Mouse (Mus musculus) spleen, adult 2 months (tissue): ENCODE data around the gene Bbs9. TPM values are rescaled to one million over a fixed set of nuclear protein-coding genes. Genes with fewer than 3 reads are reported as not detected.

Source experiments
- DNase-seq, 2 experiments: peaks; one replicate each; pipeline versions ENCODE4 v3.0.0 to v3.0.0-alpha.2; 2012 to 2021; ENCODE audit warnings: low spot score in 2 of 2, low read depth in 1 of 2
- H3K27ac ChIP-seq: fragments of 200-500 bp; 2 replicates; pipeline ENCODE4 v1.5.1; 2012; ENCODE audit warnings: low read length, inconsistent platforms; ENCODE audit not compliant: insufficient read depth
- H3K27me3 ChIP-seq: fragments of 200-500 bp; 2 replicates; pipeline ENCODE4 v1.6.1; 2012; ENCODE audit warnings: mild to moderate bottlenecking, moderate library complexity, low read length, inconsistent platforms; ENCODE audit not compliant: control insufficient read depth, insufficient read depth
- H3K36me3 ChIP-seq: fragments of 200-500 bp; 2 replicates; pipeline ENCODE4 v1.6.1; 2012; ENCODE audit warnings: mild to moderate bottlenecking, low read length, inconsistent platforms; ENCODE audit not compliant: control insufficient read depth, insufficient read depth
- H3K4me1 ChIP-seq: fragments of 200-500 bp; 2 replicates; pipeline ENCODE4 v1.6.1; 2011; ENCODE audit warnings: inconsistent platforms; ENCODE audit not compliant: control insufficient read depth, insufficient read depth, insufficient read length
- H3K4me3 ChIP-seq: fragments of 200-500 bp; 2 replicates; pipeline ENCODE4 v1.5.1; 2011; ENCODE audit warnings: mild to moderate bottlenecking, inconsistent platforms; ENCODE audit not compliant: insufficient read depth, insufficient read length; ENCODE audit errors: extremely low read depth
- CTCF ChIP-seq: fragments of 200-500 bp; IDR thresholded peaks from 2 replicates; pipeline ENCODE4 v1.5.1; 2011; ENCODE audit warnings: mild to moderate bottlenecking, inconsistent platforms; ENCODE audit not compliant: insufficient read depth, insufficient read length, insufficient replicate concordance; ENCODE audit errors: extremely low read depth
- POLR2A ChIP-seq: fragments of 200-500 bp; IDR thresholded peaks from 2 replicates; pipeline ENCODE4 v1.6.1; 2011; ENCODE audit warnings: low read depth, low read length, inconsistent platforms
- WGBS: fragments of 180-500 bp; shearing (Covaris S2); methylation state at CpG from one replicate; pipeline ENCODE4 v1.1.7; 2018; 5-methylcytosine and 5-hydroxymethylcytosine counted together
- polyA plus RNA-seq: library from polyadenylated mRNA; depleted of rRNA; stranded (reverse); fragments of >200 nt; gene quantifications from 2 replicates; pipeline ENCODE4 v1.2.3, GENCODE M21; 2012

Gene Bbs9
- polyA plus RNA-seq, 1 experiment, result 11.5 TPM

GRCm38 (mm10) chr9:22434101-22434500 lies 41.4 kb upstream of the Bbs9 start:
- DNase-seq, result no peak
- Histone ChIP-seq H3K27ac (no peak overlapping the region), H3K36me3 (no peaks in the 10 kb centered on the region), H3K4me1 (peaks cover 6% of the 10 kb centered on the region; the same call in 1 of the 2 replicates), H3K27me3 (no peaks in the 10 kb centered on the region), H3K4me3 (no peak overlapping the region)
- WGBS, result 93% methylated on average over 2 of the region's 2 CpGs
- TF ChIP-seq POLR2A, result no peak
- TF ChIP-seq CTCF, result no peak

GRCm38 (mm10) chr9:22438826-22439225 lies 36.7 kb upstream of the Bbs9 start:
- DNase-seq, result no peak
- no peak overlapping the region for H3K27ac ChIP-seq
- WGBS, result 77% methylated on average over 1 of the region's 1 CpGs
- no peak overlapping the region for H3K4me3 ChIP-seq
- no peak for TF ChIP-seq POLR2A
- TF ChIP-seq CTCF, result no peak
- no peaks in the 10 kb centered on the region for H3K36me3 ChIP-seq
- no peaks in the 10 kb centered on the region for H3K27me3 ChIP-seq
- H3K4me1 ChIP-seq, result no peaks in the 10 kb centered on the region

- Histone ChIP-seq H3K36me3 (peaks cover 10% of the 10 kb centered on the region), H3K27ac (no peak overlapping the region), H3K4me1 (no peaks in the 10 kb centered on the region), H3K27me3 (no peaks in the 10 kb centered on the region), H3K4me3 (no peak overlapping the region)
- 88% methylated on average over 10 of the region's 10 CpGs for WGBS
- TF ChIP-seq POLR2A (no peak), CTCF (no peak)
- DNase-seq, result no peak
These were observed 32.4 kb upstream of the Bbs9 start for GRCm38 (mm10) chr9:22443157-22443556.

- WGBS, result 79% methylated on average over 1 of the region's 1 CpGs
- Histone ChIP-seq H3K36me3 (peaks cover 19% of the 10 kb centered on the region), H3K27me3 (no peaks in the 10 kb centered on the region), H3K4me1 (no peaks in the 10 kb centered on the region), H3K4me3 (no peak overlapping the region), H3K27ac (no peak overlapping the region)
- no peak for DNase-seq
- TF ChIP-seq POLR2A (no peak), CTCF (no peak)
These were observed 30.4 kb upstream of the Bbs9 start for GRCm38 (mm10) chr9:22445123-22445522.

- H3K36me3 ChIP-seq, result peaks cover 29% of the 10 kb centered on the region
- no peaks in the 10 kb centered on the region for H3K4me1 ChIP-seq
- TF ChIP-seq CTCF (no peak), POLR2A (no peak)
- no peaks in the 10 kb centered on the region for H3K27me3 ChIP-seq
- no peak for DNase-seq
- no peak overlapping the region for H3K27ac ChIP-seq
- WGBS, result 77% methylated on average over 5 of the region's 5 CpGs
- H3K4me3 ChIP-seq, result no peak overlapping the region
These were observed 28.3 kb upstream of the Bbs9 start for GRCm38 (mm10) chr9:22447213-22447612.

- WGBS, result 90% methylated on average over 13 of the region's 13 CpGs
- H3K4me3 ChIP-seq, result no peak overlapping the region
- DNase-seq, result no peak
- no peak for TF ChIP-seq CTCF
- TF ChIP-seq POLR2A, result no peak
- no peak overlapping the region for H3K27ac ChIP-seq
- no peaks in the 10 kb centered on the region for H3K4me1 ChIP-seq
- no peaks in the 10 kb centered on the region for H3K27me3 ChIP-seq
- H3K36me3 ChIP-seq, result peaks cover 39% of the 10 kb centered on the region
These were observed 27.1 kb upstream of the Bbs9 start for GRCm38 (mm10) chr9:22448420-22448819.

- Histone ChIP-seq H3K27ac (no peak overlapping the region), H3K27me3 (no peaks in the 10 kb centered on the region), H3K4me3 (no peak overlapping the region), H3K4me1 (no peaks in the 10 kb centered on the region), H3K36me3 (peaks cover 42% of the 10 kb centered on the region)
- no peak for DNase-seq
- 92% methylated on average over 6 of the region's 6 CpGs for WGBS
- no peak for TF ChIP-seq CTCF
- TF ChIP-seq POLR2A, result no peak
These were observed 26.3 kb upstream of the Bbs9 start for GRCm38 (mm10) chr9:22449209-22449608.

- no peak overlapping the region for H3K4me3 ChIP-seq
- H3K36me3 ChIP-seq, result peaks cover 48% of the 10 kb centered on the region
- H3K27ac ChIP-seq, result no peak overlapping the region
- WGBS, result 95% methylated on average over 10 of the region's 10 CpGs
- no peaks in the 10 kb centered on the region for H3K27me3 ChIP-seq
- no peak for DNase-seq
- TF ChIP-seq POLR2A, result no peak
- no peak for TF ChIP-seq CTCF
- peaks cover 5% of the 10 kb centered on the region; the same call in 1 of the 2 replicates for H3K4me1 ChIP-seq
These were observed 22.8 kb upstream of the Bbs9 start for GRCm38 (mm10) chr9:22452697-22453096.
